Mouse (Mus musculus) hindbrain, embryonic 12.5 days (tissue): ENCODE measurements at regions not wholly inside any gene's neighbourhood (a gene's known extent, or its start where the extent isn't known, plus 50 kb on each side); places are given as distances from the start of the nearest gene placed in this dataset.

ENCODE experiments used
- ATAC-seq: fragments of 200-750 bp; cut with Nextera tagmentation; 2 replicates; pipeline ENCODE4 v1.8.0; 2017; ENCODE audit warnings: moderate TSS enrichment; ENCODE audit not compliant: low FRiP score
- H3K27ac ChIP-seq: fragments of 300-500 bp; sonication (generic); 2 replicates; pipeline ENCODE4 v1.5.1; 2016; ENCODE audit warnings: mild to moderate bottlenecking
- H3K27me3 ChIP-seq: fragments of 300-500 bp; sonication (generic); 2 replicates; pipeline ENCODE4 v1.6.1; 2016; ENCODE audit warnings: mild to moderate bottlenecking
- H3K36me3 ChIP-seq: fragments of 300-500 bp; sonication (generic); 2 replicates; pipeline ENCODE4 v1.6.1; 2016; ENCODE audit warnings: mild to moderate bottlenecking
- H3K4me1 ChIP-seq: fragments of 300-500 bp; sonication (generic); 2 replicates; pipeline ENCODE4 v1.6.1; 2016
- H3K4me2 ChIP-seq: fragments of 300-500 bp; sonication (generic); replicated peaks from 2 replicates; pipeline ENCODE4 v1.6.1; 2016; ENCODE audit warnings: mild to moderate bottlenecking
- H3K4me3 ChIP-seq: fragments of 300-500 bp; sonication (generic); 2 replicates; pipeline ENCODE4 v1.5.1; 2016; ENCODE audit warnings: mild to moderate bottlenecking
- H3K9ac ChIP-seq: fragments of 300-500 bp; sonication (generic); 2 replicates; pipeline ENCODE4 v1.6.1; 2016; ENCODE audit warnings: mild to moderate bottlenecking, moderate library complexity
- H3K9me3 ChIP-seq: fragments of 300-500 bp; sonication (generic); replicated peaks from 2 replicates; pipeline ENCODE4 v1.6.1; 2016; ENCODE audit warnings: mild to moderate bottlenecking
- WGBS: fragments of 180-500 bp; shearing (Covaris S2); methylation state at CpG from one replicate; pipeline ENCODE4 v1.1.7; 2016; 5-methylcytosine and 5-hydroxymethylcytosine counted together

- Histone ChIP-seq H3K9me3 (peaks cover 6% of the 10 kb centered on the region; the same call in 1 of the 2 replicates), H3K27me3 (no peaks in the 10 kb centered on the region), H3K9ac (no peak overlapping the region), H3K4me3 (no peak overlapping the region), H3K4me1 (peaks cover 3% of the 10 kb centered on the region; the same call in 1 of the 2 replicates), H3K4me2 (no peak overlapping the region), H3K36me3 (no peaks in the 10 kb centered on the region), H3K27ac (no peak overlapping the region)
- 16% methylated on average over 6 of the region's 6 CpGs for WGBS
- ATAC-seq: no peak
Observed at GRCm38 (mm10) chr5:121078531-121078930, 68.6 kb upstream of the Rph3a start.

- peak overlapping the region; percentile 74 for H3K27ac ChIP-seq
- ATAC-seq: no peak
- H3K9ac ChIP-seq: no peak overlapping the region
- H3K4me1 ChIP-seq: peaks cover 3% of the 10 kb centered on the region; the same call in 1 of the 2 replicates
- no peak overlapping the region for H3K4me2 ChIP-seq
- 63% methylated on average over 7 of the region's 7 CpGs for WGBS
- H3K9me3 ChIP-seq: peaks cover 1% of the 10 kb centered on the region; the same call in 1 of the 2 replicates
- no peaks in the 10 kb centered on the region for H3K36me3 ChIP-seq
- no peak overlapping the region for H3K4me3 ChIP-seq
- no peaks in the 10 kb centered on the region for H3K27me3 ChIP-seq
Observed at GRCm38 (mm10) chr5:121076741-121077140, 66.8 kb upstream of the Rph3a start.

- no peaks in the 10 kb centered on the region for H3K27me3 ChIP-seq
- H3K4me1 ChIP-seq: peaks cover 13% of the 10 kb centered on the region
- no peak overlapping the region for H3K4me3 ChIP-seq
- no peaks in the 10 kb centered on the region for H3K9me3 ChIP-seq
- no peak for ATAC-seq
- 3% methylated on average over 11 of the region's 11 CpGs for WGBS
- 0 out of 2 replicates have a peak overlapping the region, but pooled peaks have one; percentile 4 for H3K4me2 ChIP-seq
- H3K9ac ChIP-seq: no peak overlapping the region
- H3K27ac ChIP-seq: peak overlapping the region; percentile 24; the same call in 1 of the 2 replicates
- H3K36me3 ChIP-seq: no peaks in the 10 kb centered on the region
Observed at GRCm38 (mm10) chr5:121068821-121069220, 58.9 kb upstream of the Rph3a start.

- no peak for ATAC-seq
- H3K4me3 ChIP-seq: no peak overlapping the region
- H3K36me3 ChIP-seq: no peaks in the 10 kb centered on the region
- no peak overlapping the region for H3K9ac ChIP-seq
- WGBS: 77% methylated on average over 12 of the region's 12 CpGs
- H3K27ac ChIP-seq: no peak overlapping the region
- peaks cover 21% of the 10 kb centered on the region for H3K4me1 ChIP-seq
- no peaks in the 10 kb centered on the region for H3K9me3 ChIP-seq
- H3K27me3 ChIP-seq: no peaks in the 10 kb centered on the region
- H3K4me2 ChIP-seq: no peak overlapping the region
Observed at GRCm38 (mm10) chr5:121064721-121065120, 54.8 kb upstream of the Rph3a start.

- H3K27ac ChIP-seq: peak overlapping the region; percentile 60
- ATAC-seq: peak; percentile 46; the same call in 1 of the 2 replicates
- H3K36me3 ChIP-seq: no peaks in the 10 kb centered on the region
- WGBS: 27% methylated on average over 4 of the region's 4 CpGs
- H3K4me1 ChIP-seq: peaks cover 11% of the 10 kb centered on the region
- H3K4me3 ChIP-seq: no peak overlapping the region
- H3K9me3 ChIP-seq: no peaks in the 10 kb centered on the region
- H3K27me3 ChIP-seq: no peaks in the 10 kb centered on the region
- no peak overlapping the region for H3K9ac ChIP-seq
- H3K4me2 ChIP-seq: no peak overlapping the region
Observed at GRCm38 (mm10) chr5:121062930-121063584, 53.2 kb upstream of the Rph3a start.

GRCm38 (mm10) chr5:121061688-121062087 is 51.8 kb upstream of the Rph3a start:
- peaks cover 11% of the 10 kb centered on the region for H3K4me1 ChIP-seq
- no peak overlapping the region for H3K4me3 ChIP-seq
- H3K27ac ChIP-seq: no peak overlapping the region
- no peaks in the 10 kb centered on the region for H3K9me3 ChIP-seq
- WGBS: 70% methylated on average over 2 of the region's 2 CpGs
- H3K36me3 ChIP-seq: no peaks in the 10 kb centered on the region
- no peak for ATAC-seq
- H3K4me2 ChIP-seq: no peak overlapping the region
- H3K9ac ChIP-seq: no peak overlapping the region
- H3K27me3 ChIP-seq: no peaks in the 10 kb centered on the region
